Mouse (Mus musculus) neutrophil, adult 5-6 weeks (primary cell): Measurements from ENCODE around the gene Rhobtb3. TPM values are rescaled to one million over a fixed set of nuclear protein-coding genes. Genes with fewer than 3 reads are reported as not detected.

Experiments
- ATAC-seq: fragments of 151-379, 151-347 bp; 2 replicates; pipeline ENCODE4 v1.8.0; 2017; ENCODE audit warnings: mild to moderate bottlenecking, moderate TSS enrichment; ENCODE audit not compliant: insufficient number of reproducible peaks, poor library complexity, low FRiP score, severe bottlenecking; ENCODE audit errors: extremely low read depth
- total RNA-seq: library from RNA; stranded (forward); fragments of 200-1000 nt; gene quantifications from 2 replicates; pipeline ENCODE4 v1.2.3, GENCODE M21; 2017

Gene Rhobtb3
- total RNA-seq = 0.23 TPM in 1 of 2 replicates, not detected in the other

DNA sequence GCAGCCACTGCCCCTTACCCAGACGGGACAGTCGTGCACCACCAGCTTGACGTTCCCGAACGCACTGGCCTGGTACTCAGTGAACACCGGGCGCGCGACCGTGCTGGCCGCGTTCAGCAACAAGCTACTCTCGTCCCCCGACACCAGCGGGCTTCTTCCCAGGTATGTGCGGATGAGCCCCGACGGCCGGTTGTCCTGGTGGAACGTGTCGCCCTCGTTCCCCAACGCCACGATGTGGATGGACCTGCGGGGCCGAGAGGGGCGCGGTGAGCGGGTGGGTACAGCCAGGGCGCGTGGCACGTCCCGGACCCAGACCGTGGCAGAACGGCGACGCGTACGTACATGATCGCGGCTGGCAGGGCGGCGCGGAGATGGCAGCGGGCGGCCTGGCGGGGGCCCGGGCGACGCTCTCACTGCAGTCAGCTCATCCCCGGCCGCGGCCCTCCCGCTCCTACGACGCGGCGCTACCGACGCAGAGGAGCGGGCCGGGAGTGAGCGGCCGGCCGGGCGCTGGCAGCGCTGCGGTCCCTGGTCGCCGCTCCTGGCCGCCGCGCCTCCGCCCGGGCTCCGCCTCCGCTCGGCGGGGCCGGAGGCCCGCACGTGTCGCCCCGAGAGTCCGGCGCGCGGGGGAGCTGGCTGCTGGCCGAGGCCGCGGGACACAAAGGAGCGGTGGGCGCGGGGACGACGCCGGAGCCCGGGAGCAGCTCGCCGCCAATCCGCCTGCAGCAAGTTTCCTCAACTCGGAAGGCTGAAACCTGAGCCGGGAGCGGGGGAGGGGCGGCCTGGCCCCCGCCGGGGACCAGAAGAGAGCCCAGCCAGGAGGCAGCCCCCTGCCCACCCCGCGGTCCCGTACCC is at the start of gene Rhobtb3:
Rhobtb3 (minus strand) TSS at position 737 of the 855 bp plus-strand sequence.
- ATAC-seq = peak; percentile 39; the same call in 1 of the 2 replicates

DNA sequence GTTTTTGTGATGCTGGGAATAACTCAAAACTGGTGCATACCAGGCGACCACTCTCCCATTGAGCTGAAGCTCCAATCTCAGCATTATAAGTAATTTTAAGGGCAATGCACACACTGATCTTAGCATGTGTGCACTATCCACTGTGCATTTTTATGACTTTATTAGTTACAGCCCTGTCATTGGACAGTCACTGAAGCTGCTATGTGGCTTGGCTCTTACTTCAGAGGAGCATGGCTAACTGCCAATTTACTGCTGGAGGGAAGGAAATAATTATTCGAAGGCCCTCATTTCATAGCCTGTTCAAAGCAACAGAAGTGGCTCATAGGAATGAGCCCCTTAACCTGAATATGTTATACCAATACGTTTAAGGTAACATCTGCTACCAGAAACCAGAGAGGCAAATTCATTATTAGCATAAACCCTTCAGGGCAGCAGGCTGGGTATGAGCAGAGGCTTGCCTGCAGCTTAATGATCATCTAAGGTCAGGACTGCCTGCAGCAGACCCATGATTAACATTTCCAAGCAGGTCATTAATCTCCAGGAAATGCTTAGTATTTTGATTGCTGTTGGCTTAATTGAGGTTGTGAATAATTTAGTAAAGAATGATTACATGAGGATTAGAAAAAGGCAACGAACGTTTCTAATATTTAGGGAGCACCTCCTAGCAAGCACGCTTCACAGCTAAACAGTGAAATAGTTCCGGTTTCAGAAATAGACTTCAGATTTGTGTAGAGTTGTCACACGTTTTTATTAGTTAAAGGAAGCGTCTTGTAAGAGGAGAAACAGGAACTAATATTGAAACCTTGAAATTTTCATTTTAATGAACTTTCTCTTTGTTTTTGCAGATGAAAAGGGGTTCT is 48.7 kb upstream of the Rhobtb3 start:
- ATAC-seq = peak; percentile 61

DNA sequence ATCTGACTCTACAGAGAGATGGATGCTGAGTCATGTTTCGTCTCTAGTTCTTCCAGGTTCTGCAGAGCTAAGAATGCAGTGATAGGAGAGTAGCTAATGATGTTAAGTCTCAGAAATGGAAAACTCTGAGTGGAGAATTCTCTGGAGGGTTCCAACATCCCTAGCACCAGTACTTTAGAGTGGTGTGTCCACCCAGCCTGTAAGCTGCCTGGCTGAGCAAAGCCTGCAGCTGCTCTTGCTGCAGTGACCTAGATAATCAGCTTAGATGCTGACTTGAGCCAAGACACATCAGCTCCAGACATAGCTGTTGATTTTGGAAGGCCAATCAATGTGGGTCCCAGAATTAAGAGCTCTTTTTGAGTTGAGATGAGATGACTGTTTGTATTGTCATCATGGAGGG is 44.4 kb upstream of the Rhobtb3 start:
- ATAC-seq = no peak

- ATAC-seq = peak; percentile 53; the same call in 1 of the 2 replicates
Observed at GRCm38 (mm10) chr13:75981901-75982300, 38.2 kb upstream of the Rhobtb3 start.

- ATAC-seq = no peak
Observed at GRCm38 (mm10) chr13:75976649-75977048, 32.9 kb upstream of the Rhobtb3 start.

DNA sequence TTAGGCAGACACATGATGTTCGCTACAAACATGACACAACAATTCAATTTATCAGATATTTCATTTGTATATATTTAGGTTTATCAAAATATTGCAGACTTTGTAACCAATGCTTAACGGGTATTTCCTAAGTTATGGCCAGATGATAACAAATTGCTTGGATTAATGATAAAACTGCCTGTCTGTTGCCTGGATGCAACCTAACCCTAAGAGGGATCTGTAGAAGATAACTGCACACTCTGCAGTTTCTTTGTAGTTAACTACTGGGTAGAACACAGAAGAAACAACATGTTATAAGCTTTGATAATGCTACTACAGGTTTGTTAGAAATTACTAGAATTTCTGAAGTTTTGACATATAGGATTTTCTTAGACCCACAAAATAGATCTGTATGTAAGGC is 32.5 kb upstream of the Rhobtb3 start:
- ATAC-seq = no peak

GRCm38 (mm10) chr13:75975629-75976028 is 31.9 kb upstream of the Rhobtb3 start:
- ATAC-seq = no peak

DNA sequence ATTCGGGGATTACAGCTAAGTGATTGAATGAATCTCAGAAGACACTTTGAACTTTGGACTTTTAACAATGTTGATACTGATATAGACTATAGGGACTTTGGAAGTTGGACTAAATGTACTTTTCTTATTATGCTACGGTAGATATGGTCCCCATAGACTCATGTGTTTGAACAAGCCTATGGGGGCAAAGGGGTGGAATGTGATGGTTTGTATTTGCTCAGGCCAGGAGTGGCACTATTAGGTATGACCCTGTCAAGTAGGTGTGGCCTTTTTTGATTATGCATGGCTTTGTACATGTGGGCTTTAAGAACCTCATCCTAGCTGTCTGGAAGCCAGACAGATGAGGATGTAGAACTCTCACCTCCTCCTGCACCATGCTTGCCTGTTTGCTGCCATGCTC is 30.8 kb upstream of the Rhobtb3 start:
- no peak for ATAC-seq

DNA sequence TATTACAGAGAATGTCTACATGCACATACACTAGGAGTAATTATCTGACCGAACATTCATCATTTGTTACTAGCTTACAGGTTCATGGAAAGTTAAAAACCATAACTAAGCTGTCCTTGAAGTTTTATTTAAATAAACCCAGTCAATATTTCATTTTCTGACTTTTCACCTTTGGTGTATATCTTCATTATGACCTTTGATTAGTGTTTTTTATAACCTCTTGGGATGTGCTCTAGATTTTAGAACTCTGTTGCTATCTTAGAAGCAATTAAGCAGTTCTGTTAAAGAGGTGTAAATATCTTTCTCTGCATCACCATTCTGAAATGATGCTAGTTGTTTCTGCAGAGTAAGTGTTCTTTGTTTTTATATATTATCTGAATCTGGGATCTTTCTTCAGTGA is 23.1 kb upstream of the Rhobtb3 start, which contains the start of gene Spata9:
Spata9 (plus strand) TSS at position 301 of the 400 bp plus-strand sequence.
- no peak for ATAC-seq

- ATAC-seq = no peak
Observed at GRCm38 (mm10) chr13:75955357-75955992, 11.8 kb upstream of the Rhobtb3 start.

GRCm38 (mm10) chr13:75950295-75950694 is 6.6 kb upstream of the Rhobtb3 start:
- ATAC-seq = no peak

DNA sequence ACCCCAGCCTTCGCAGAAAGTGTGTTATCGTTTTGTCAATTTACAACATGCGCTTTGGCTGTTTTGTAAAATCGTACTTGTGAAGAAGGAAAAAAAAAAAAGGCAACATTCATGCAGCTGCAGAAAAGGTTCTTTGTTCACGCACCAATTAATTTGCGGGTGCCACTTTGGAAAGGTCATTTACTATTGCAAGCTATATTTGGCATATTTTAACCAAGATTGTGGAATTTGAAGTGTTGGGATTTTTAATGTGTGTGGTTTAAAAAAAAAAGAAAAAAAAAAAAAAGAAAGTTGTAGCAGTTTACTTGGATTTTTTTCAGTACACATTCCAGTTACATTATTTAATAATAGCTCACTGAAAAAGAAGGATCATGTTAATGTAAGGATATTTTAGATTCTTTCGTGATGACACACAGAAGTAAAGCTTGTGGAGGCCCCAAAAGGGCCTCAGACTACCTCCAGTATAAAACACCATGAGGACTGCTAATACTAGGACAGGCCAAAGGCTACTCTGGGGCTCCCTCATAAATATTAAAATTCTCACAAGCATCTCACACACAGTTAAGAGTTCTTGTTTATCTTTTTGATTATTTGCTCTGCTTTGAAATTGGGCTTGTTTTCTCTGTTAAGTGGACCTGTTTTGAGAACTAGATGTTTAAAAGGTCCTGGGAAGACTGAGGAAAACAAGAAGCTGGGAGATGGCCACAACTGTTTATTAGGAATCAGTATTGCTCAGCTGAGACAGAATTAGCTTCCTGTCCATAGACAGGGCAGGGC is 507 bp upstream of the Rhobtb3 start:
- ATAC-seq = no peak

GRCm38 (mm10) chr13:75942731-75943130 is 994 bp downstream of the Rhobtb3 start:
- ATAC-seq = no peak

DNA sequence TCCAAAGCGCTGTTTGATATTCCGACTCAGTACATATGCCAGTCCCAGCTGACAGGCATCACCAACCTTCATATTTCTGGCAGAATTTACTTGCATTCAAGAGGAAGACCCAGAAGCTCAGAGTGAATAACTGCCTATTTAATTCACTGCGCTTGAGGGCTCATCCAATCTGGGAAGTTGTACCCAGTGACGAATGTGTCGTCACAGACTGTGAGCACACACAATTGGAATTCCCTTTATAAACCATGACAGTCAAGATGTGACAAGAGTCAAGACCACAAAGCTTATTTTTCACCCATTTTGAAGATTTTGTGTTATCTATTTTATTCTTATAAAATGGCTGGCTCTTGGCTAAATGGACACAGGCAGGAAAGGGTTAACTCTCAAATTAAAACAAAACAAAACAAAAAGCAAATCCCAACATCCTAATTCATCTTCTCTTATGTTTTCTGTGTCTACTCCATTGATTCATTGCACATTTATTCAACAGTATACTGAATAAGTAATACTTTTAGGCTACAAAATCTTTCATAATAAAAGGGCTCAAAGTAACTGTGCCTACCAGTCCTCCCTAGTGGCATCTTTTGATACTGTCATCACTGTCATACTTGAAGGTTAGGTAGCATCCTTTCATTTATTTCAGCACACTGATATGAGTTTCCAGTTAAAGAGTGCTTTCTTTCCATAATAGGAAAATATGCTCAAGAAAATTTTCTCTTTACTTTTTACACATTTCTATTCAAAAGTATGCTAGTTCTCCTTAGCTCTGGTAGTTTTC is 2.0 kb downstream of the Rhobtb3 start:
- ATAC-seq = no peak

GRCm38 (mm10) chr13:75940791-75941517 is 2.8 kb downstream of the Rhobtb3 start:
- ATAC-seq = no peak

- no peak for ATAC-seq
Observed at GRCm38 (mm10) chr13:75938866-75939265, 4.9 kb downstream of the Rhobtb3 start.

DNA sequence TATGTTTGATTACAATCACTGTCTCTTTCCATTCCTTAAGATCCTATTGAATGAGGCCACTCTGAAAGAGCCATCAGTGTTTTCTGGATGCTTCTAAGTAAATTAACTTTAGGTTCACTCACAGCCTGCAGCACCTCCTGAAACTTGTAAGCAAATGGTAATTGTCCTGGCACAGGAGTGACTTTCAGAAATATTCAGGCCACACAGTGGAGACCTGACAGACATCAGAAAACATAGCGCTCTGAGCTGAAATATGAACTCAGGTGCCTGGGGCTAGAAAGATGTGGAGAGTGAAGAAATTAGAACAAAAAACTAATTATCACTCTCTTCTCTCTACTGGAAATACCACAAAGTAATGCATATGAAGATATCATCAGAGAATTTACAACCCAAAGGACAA is 10.4 kb downstream of the Rhobtb3 start:
- ATAC-seq = no peak
